Mouse (Mus musculus): ENCODE measurements around the gene Clybl. TPM values are rescaled to one million over a fixed set of nuclear protein-coding genes. Genes with fewer than 3 reads are reported as not detected.

Clybl gene
- polyA plus RNA-seq, 1 experiment, result 1.0 TPM

GRCm38 (mm10) chr14:122189901-122190300 lies 8.4 kb downstream of the Clybl start:
- Histone ChIP-seq H3K4me3 (replicated peaks) (no peak overlapping the region), H3K9me3 (ENCODE audit: control insufficient read depth, low read length) (no peaks in the 10 kb centered on the region), H3K4me1 (ENCODE audit: control insufficient read depth) (peaks cover 2% of the 10 kb centered on the region), H3K36me3 (ENCODE audit: control insufficient read depth) (no peaks in the 10 kb centered on the region), H3K27me3 (ENCODE audit: control insufficient read depth) (no peaks in the 10 kb centered on the region)
- TF ChIP-seq GATA1 (IDR thresholded peaks at IDR 0.05; ENCODE audit: low read length) (no peak), TAL1 (IDR thresholded peaks at IDR 0.05; ENCODE audit: low read length) (no peak)

DNA sequence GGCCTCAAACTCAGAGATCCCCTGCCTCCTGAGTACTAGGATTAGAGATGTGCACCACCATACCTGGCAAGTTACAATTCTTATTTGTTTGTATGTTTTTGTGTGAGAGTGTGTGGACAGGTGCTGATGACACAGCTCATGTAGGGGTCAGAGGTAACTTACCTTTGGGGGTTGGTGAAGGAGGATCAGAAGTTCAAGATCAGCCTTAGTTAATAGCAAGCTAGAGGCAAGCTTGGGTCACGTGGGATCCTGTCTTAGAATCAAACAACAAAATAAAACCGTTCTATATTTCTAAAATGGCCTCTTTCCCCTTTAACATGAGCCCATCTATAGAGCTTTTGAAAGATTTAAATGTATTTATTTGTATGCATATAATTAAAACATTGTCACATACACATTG lies 9.0 kb downstream of the Clybl start:
- no peaks in the 10 kb centered on the region for H3K9me3 ChIP-seq (ENCODE audit: control insufficient read depth, low read length)
- no peaks in the 10 kb centered on the region for H3K36me3 ChIP-seq (ENCODE audit: control insufficient read depth)
- no peak overlapping the region for H3K4me3 ChIP-seq (replicated peaks)
- no peaks in the 10 kb centered on the region for H3K27me3 ChIP-seq (ENCODE audit: control insufficient read depth)
- no peaks in the 10 kb centered on the region; the same call in 1 of the 2 replicates for H3K4me1 ChIP-seq (ENCODE audit: control insufficient read depth)
- TF ChIP-seq GATA1 (IDR thresholded peaks at IDR 0.05; ENCODE audit: low read length) (no peak), TAL1 (IDR thresholded peaks at IDR 0.05; ENCODE audit: low read length) (no peak)

DNA sequence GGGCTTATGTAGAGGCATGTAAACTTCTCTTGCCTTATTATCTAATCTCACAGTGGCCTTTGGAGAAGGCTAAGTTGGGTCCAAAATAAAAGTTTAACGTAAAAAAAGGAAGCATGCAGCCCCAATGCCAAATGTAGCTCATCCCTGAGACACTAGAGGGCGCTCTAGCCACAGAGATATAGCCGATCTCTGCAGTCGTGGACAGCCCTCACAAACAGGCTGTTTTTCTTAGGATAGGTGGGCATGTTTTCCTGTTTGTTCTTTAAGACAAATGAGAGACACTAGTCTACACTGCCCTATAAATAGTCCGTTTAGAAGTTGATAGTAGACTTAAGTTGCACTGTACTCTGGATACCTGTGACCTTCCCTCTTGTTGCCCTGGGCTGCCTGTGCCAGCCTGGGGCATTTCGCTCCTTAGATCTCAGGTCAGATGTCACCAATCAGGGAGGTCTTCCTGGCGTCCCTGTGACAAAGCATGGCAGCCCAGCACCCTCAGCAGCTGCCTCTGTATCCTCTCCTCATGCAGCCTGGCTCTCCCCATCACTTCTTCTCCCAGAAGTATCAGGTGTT lies 9.5 kb downstream of the Clybl start:
- Histone ChIP-seq H3K4me1 (ENCODE audit: control insufficient read depth) (no peaks in the 10 kb centered on the region; the same call in 1 of the 2 replicates), H3K9me3 (ENCODE audit: control insufficient read depth, low read length) (no peaks in the 10 kb centered on the region), H3K36me3 (ENCODE audit: control insufficient read depth) (no peaks in the 10 kb centered on the region), H3K4me3 (replicated peaks) (no peak overlapping the region), H3K27me3 (ENCODE audit: control insufficient read depth) (no peaks in the 10 kb centered on the region)
- TF ChIP-seq GATA1 (IDR thresholded peaks at IDR 0.05; ENCODE audit: low read length) (no peak), TAL1 (IDR thresholded peaks at IDR 0.05; ENCODE audit: low read length) (no peak)

GRCm38 (mm10) chr14:122194630-122195029 lies 13.1 kb downstream of the Clybl start:
- no peak for TF ChIP-seq GATA1 (IDR thresholded peaks at IDR 0.05; ENCODE audit: low read length)
- TF ChIP-seq TAL1 (IDR thresholded peaks at IDR 0.05; ENCODE audit: low read length), result no peak
- Histone ChIP-seq H3K9me3 (ENCODE audit: control insufficient read depth, low read length) (peaks cover 3% of the 10 kb centered on the region; the same call in 1 of the 2 replicates), H3K27me3 (ENCODE audit: control insufficient read depth) (no peaks in the 10 kb centered on the region), H3K4me1 (ENCODE audit: control insufficient read depth) (no peaks in the 10 kb centered on the region; the same call in 1 of the 2 replicates), H3K4me3 (replicated peaks) (no peak overlapping the region), H3K36me3 (ENCODE audit: control insufficient read depth) (no peaks in the 10 kb centered on the region)

DNA sequence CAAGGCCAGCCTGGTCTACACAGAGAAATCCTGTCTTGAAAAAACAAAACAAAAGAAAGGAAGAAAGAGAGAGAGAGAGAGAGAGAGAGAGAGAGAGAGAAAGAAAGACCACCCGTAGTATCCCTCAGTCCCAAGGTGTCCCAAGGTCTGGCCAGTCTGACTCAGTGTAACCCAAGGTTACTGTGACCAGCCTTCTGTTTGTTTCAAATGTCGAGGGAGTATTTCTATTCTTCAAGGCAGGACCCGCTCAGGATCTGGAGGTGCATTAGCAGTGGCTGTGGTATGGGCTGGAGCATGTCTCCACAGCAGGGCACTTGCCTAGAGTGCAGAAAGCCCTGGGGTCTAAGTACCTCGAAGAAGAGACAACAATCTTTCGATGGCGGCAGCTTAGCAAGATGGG lies 15.3 kb downstream of the Clybl start:
- Histone ChIP-seq H3K27me3 (ENCODE audit: control insufficient read depth) (no peaks in the 10 kb centered on the region), H3K36me3 (ENCODE audit: control insufficient read depth) (no peaks in the 10 kb centered on the region), H3K9me3 (ENCODE audit: control insufficient read depth, low read length) (peaks cover 3% of the 10 kb centered on the region; the same call in 1 of the 2 replicates), H3K4me1 (ENCODE audit: control insufficient read depth) (no peaks in the 10 kb centered on the region), H3K4me3 (replicated peaks) (no peak overlapping the region)
- no peak for TF ChIP-seq TAL1 (IDR thresholded peaks at IDR 0.05; ENCODE audit: low read length)
- TF ChIP-seq GATA1 (IDR thresholded peaks at IDR 0.05; ENCODE audit: low read length), result no peak

GRCm38 (mm10) chr14:122200247-122200885 lies 18.9 kb downstream of the Clybl start:
- no peak for TF ChIP-seq TAL1 (IDR thresholded peaks at IDR 0.05; ENCODE audit: low read length)
- no peak for TF ChIP-seq GATA1 (IDR thresholded peaks at IDR 0.05; ENCODE audit: low read length)

DNA sequence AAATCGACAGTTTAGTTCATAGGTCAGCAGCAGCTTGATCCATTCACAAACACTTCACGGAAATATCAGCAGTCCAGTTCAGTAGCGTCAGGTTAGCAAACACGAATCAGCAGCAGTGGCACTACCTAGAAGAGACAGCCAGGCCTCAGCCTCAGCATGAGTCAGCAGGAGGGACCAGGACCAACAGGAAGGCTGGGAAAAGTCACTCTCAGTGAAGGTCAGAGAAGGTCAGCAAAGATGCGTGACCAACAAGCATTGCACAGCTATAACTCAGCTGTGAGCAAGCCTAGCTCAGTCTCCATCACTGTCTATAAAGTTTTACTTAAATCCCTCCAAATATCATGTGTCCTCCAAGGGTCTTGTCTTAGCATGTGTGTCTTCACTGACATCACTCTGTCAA lies 27.7 kb downstream of the Clybl start:
- Histone ChIP-seq H3K4me3 (replicated peaks) (no peak overlapping the region), H3K9me3 (ENCODE audit: control insufficient read depth, low read length) (peaks cover 2% of the 10 kb centered on the region; the same call in 1 of the 2 replicates), H3K36me3 (ENCODE audit: control insufficient read depth) (no peaks in the 10 kb centered on the region), H3K4me1 (ENCODE audit: control insufficient read depth) (peaks cover 4% of the 10 kb centered on the region), H3K27me3 (ENCODE audit: control insufficient read depth) (no peaks in the 10 kb centered on the region)
- TF ChIP-seq GATA1 (IDR thresholded peaks at IDR 0.05; ENCODE audit: low read length) (no peak), TAL1 (IDR thresholded peaks at IDR 0.05; ENCODE audit: low read length) (no peak)

More at GRCm38 (mm10) chr14:122200247-122200885, 18.9 kb downstream of the Clybl start:
- Histone ChIP-seq H3K36me3 (ENCODE audit: control insufficient read depth) (no peaks in the 10 kb centered on the region), H3K9me3 (ENCODE audit: control insufficient read depth, low read length) (peaks cover 3% of the 10 kb centered on the region; the same call in 1 of the 2 replicates), H3K4me3 (replicated peaks) (no peak overlapping the region), H3K27me3 (ENCODE audit: control insufficient read depth) (no peaks in the 10 kb centered on the region), H3K4me1 (ENCODE audit: control insufficient read depth) (peaks cover 12% of the 10 kb centered on the region)

- Histone ChIP-seq H3K27me3 (ENCODE audit: control insufficient read depth) (no peaks in the 10 kb centered on the region), H3K4me1 (ENCODE audit: control insufficient read depth) (no peaks in the 10 kb centered on the region), H3K36me3 (ENCODE audit: control insufficient read depth) (no peaks in the 10 kb centered on the region), H3K9me3 (ENCODE audit: control insufficient read depth, low read length) (peaks cover 4% of the 10 kb centered on the region), H3K4me3 (replicated peaks) (no peak overlapping the region)
- no peak for TF ChIP-seq GATA1 (IDR thresholded peaks at IDR 0.05; ENCODE audit: low read length)
- TF ChIP-seq TAL1 (IDR thresholded peaks at IDR 0.05; ENCODE audit: low read length), result no peak
These were observed 32.1 kb downstream of the Clybl start for GRCm38 (mm10) chr14:122213590-122213989.

DNA sequence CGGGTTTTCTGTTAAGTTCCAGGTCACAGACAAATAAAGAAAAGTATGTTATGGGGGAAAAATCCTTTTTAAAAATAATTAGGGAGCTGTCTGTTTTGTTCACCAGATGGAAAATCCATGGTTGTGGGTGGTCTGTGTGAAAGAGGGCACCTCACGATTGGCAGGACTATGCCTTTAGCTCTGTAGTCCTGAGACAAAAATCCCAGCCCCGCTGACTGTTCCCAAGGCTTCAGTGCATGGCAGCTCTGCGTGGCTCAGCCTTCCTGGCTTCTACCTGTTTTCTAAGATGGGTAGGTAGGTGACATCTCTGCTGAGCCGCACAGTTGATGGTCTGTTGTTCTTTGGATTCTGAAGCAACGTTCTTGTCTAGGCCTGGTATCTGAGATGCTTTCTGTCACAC lies 32.6 kb downstream of the Clybl start:
- Histone ChIP-seq H3K36me3 (ENCODE audit: control insufficient read depth) (no peaks in the 10 kb centered on the region), H3K9me3 (ENCODE audit: control insufficient read depth, low read length) (peaks cover 8% of the 10 kb centered on the region)
- no peak for TF ChIP-seq GATA1 (IDR thresholded peaks at IDR 0.05; ENCODE audit: low read length)
- TF ChIP-seq TAL1 (IDR thresholded peaks at IDR 0.05; ENCODE audit: low read length), result no peak

More for the DNA sequence above, 32.6 kb downstream of the Clybl start:
- no peak overlapping the region for H3K4me3 ChIP-seq (replicated peaks)
- H3K27me3 ChIP-seq (ENCODE audit: control insufficient read depth), result no peaks in the 10 kb centered on the region
- no peaks in the 10 kb centered on the region for H3K4me1 ChIP-seq (ENCODE audit: control insufficient read depth)

Data from erythroblast, embryonic 14.5 days (primary cell).